In genomic region chr2:6220141-6220805, GRCm38 (mm10) we compare ENCODE assay signal across 9 mouse cellular contexts. TPM values are rescaled to one million over a fixed set of nuclear protein-coding genes. Genes with fewer than 3 reads are reported as not detected.
A peak's percentile ranks its signal among the peaks of the same experiment; 100 is the strongest.
DNase-seq lines count a peak whose midpoint lies in the region; ATAC-seq and TF ChIP-seq lines count a peak whose summit lies in the region.
"Had no signal": no experiment of that assay in that cellular context is flagged by ENCODE, and none has a peak within 500 bp of the region (broad histone marks: within the 10 kb centered on the region; RNA-seq: fewer than 3 reads in every experiment).

No protein-coding gene starts in this region.

- no peaks in the 10 kb centered on the region for H3K9me3 ChIP-seq in embryonic facial prominence, embryonic 13.5 days
- peaks cover 6% of the 10 kb centered on the region for H3K9me3 ChIP-seq in heart, embryonic 16.5 days (replicated peaks; ENCODE audit: control insufficient read depth, low read length)
- H3K9me3 ChIP-seq in liver, embryonic 14.5 days (ENCODE audit: control insufficient read depth, low read length), result no peaks in the 10 kb centered on the region; the same call in 1 of the 2 replicates
- peaks cover 5% of the 10 kb centered on the region; the same call in 1 of the 2 replicates for H3K9me3 ChIP-seq in neural tube, embryonic 11.5 days (ENCODE audit: control insufficient read depth, low read length)

- peak; percentile 88 to 89 for DNase-seq in B cell, adult 2 months
- DNase-seq in adrenal gland, postnatal 14 days, result peak; percentile 83
- DNase-seq in kidney, postnatal 25 days, result peak; percentile 74 to 90
- peak; percentile 23 to 50 (median 41) for DNase-seq in liver, embryonic 14.5 days (ENCODE audit: low read depth in 3 of 3, low spot score in 3 of 3)
- peak; percentile 62 for DNase-seq in neural tube, embryonic 11.5 days (ENCODE audit: low spot score)

- ATAC-seq in embryonic facial prominence, embryonic 13.5 days (ENCODE audit: insufficient number of reproducible peaks, insufficient read depth, low FRiP score, low TSS enrichment, low read depth), result peak; percentile 56; the same call in 1 of the 2 replicates
- ATAC-seq in heart, embryonic 16.5 days (replicated peaks; ENCODE audit: extremely low read depth, insufficient read depth, low FRiP score), result peak; percentile 58; the same call in 1 of the 2 replicates
- peak; percentile 65; the same call in 1 of the 2 replicates for ATAC-seq in liver, embryonic 14.5 days (ENCODE audit: insufficient read depth)
- peak; percentile 76 for ATAC-seq in neural tube, embryonic 11.5 days (ENCODE audit: insufficient read depth, low FRiP score, low TSS enrichment)

- H3K9ac ChIP-seq in embryonic facial prominence, embryonic 13.5 days, result no peak overlapping the region
- H3K9ac ChIP-seq in heart, embryonic 16.5 days (ENCODE audit: low read length), result no peak overlapping the region
- H3K9ac ChIP-seq in liver, embryonic 14.5 days (replicated peaks), result no peak overlapping the region
- no peak overlapping the region for H3K9ac ChIP-seq in neural tube, embryonic 11.5 days (ENCODE audit: low read length)
- H3K9ac ChIP-seq: embryonic facial prominence, embryonic 12.5 days had no signal

- peaks cover 9% of the 10 kb centered on the region; the same call in 1 of the 2 replicates for H3K4me1 ChIP-seq in embryonic facial prominence, embryonic 13.5 days
- no peaks in the 10 kb centered on the region for H3K4me1 ChIP-seq in heart, embryonic 16.5 days (ENCODE audit: control insufficient read depth, insufficient read depth, low read length)
- peaks cover 0 to 1% of the 10 kb centered on the region in 2 experiments; a peak in 1 of 4 replicates for H3K4me1 ChIP-seq in liver, embryonic 14.5 days (replicated peaks; ENCODE audit: control insufficient read depth in 2 of 2, insufficient read depth in 2 of 2, low read length in 1 of 2)
- H3K4me1 ChIP-seq in neural tube, embryonic 11.5 days (ENCODE audit: control insufficient read depth, insufficient read depth, low read length), result no peaks in the 10 kb centered on the region
- no peaks in the 10 kb centered on the region for H3K4me1 ChIP-seq in testis, adult 2 months (ENCODE audit: control insufficient read depth, insufficient read depth, low read length)
- H3K4me1 ChIP-seq: embryonic facial prominence, embryonic 12.5 days had no signal

- peak; percentile 86 for TF ChIP-seq CTCF in liver, embryonic 14.5 days (IDR thresholded peaks at IDR 0.05; ENCODE audit: low read depth)
- peak; percentile 14; the same call in 1 of the 2 replicates for TF ChIP-seq CTCF in testis, adult 2 months (IDR thresholded peaks at IDR 0.05; ENCODE audit: control insufficient read depth, insufficient read depth, insufficient replicate concordance, low read depth, low read length)

- TF ChIP-seq POLR2A in testis, adult 2 months (IDR thresholded peaks at IDR 0.05; ENCODE audit: control insufficient read depth, low read depth, low read length), result no peak

- peaks cover 6% of the 10 kb centered on the region for H3K27me3 ChIP-seq in embryonic facial prominence, embryonic 13.5 days
- H3K27me3 ChIP-seq in heart, embryonic 16.5 days (ENCODE audit: control insufficient read depth, insufficient read depth, low read length), result no peaks in the 10 kb centered on the region
- no peaks in the 10 kb centered on the region for H3K27me3 ChIP-seq in liver, embryonic 14.5 days (ENCODE audit: control insufficient read depth, insufficient read depth, low read length)
- H3K27me3 ChIP-seq in neural tube, embryonic 11.5 days (ENCODE audit: control insufficient read depth, insufficient read depth, low read length), result no peaks in the 10 kb centered on the region
- H3K27me3 ChIP-seq in testis, adult 2 months (ENCODE audit: control insufficient read depth, insufficient read depth, low read length), result no peaks in the 10 kb centered on the region
- H3K27me3 ChIP-seq: embryonic facial prominence, embryonic 12.5 days had no signal

- no peak for TF ChIP-seq EP300 in liver, embryonic 14.5 days (IDR thresholded peaks at IDR 0.05; ENCODE audit: low read depth)

- H3K27ac ChIP-seq in embryonic facial prominence, embryonic 13.5 days, result no peak overlapping the region
- no peak overlapping the region for H3K27ac ChIP-seq in heart, embryonic 16.5 days (ENCODE audit: low read length)
- H3K27ac ChIP-seq in liver, embryonic 14.5 days, result no peak overlapping the region
- no peak overlapping the region for H3K27ac ChIP-seq in neural tube, embryonic 11.5 days (ENCODE audit: low read depth, low read length)
- H3K27ac ChIP-seq in testis, adult 2 months (ENCODE audit: control insufficient read depth, insufficient read depth, low read depth, low read length), result no peak overlapping the region
- H3K27ac ChIP-seq: embryonic facial prominence, embryonic 12.5 days had no signal

- WGBS in embryonic facial prominence, embryonic 13.5 days, result 13% methylated on average over 4 of the region's 4 CpGs
- WGBS in heart, embryonic 16.5 days, result 9% methylated on average over 4 of the region's 4 CpGs
- WGBS in liver, embryonic 14.5 days (ENCODE audit: insufficient replicate concordance), result 5% methylated on average over 4 of the region's 4 CpGs
- 18% methylated on average over 4 of the region's 4 CpGs for WGBS in neural tube, embryonic 11.5 days

- H3K4me3 ChIP-seq in embryonic facial prominence, embryonic 13.5 days, result no peak overlapping the region
- no peak overlapping the region for H3K4me3 ChIP-seq in heart, embryonic 16.5 days (ENCODE audit: low read length)
- H3K4me3 ChIP-seq in liver, embryonic 14.5 days (ENCODE audit: insufficient read depth in 1 of 2, low read depth in 2 of 2, low read length in 2 of 2), result no peak overlapping the region
- no peak overlapping the region for H3K4me3 ChIP-seq in neural tube, embryonic 11.5 days (ENCODE audit: low read depth, low read length)
- no peak overlapping the region for H3K4me3 ChIP-seq in testis, adult 2 months (ENCODE audit: control insufficient read depth, low read depth, low read length)
- H3K4me3 ChIP-seq: embryonic facial prominence, embryonic 12.5 days had no signal

- no peaks in the 10 kb centered on the region for H3K36me3 ChIP-seq in embryonic facial prominence, embryonic 13.5 days
- H3K36me3 ChIP-seq in heart, embryonic 16.5 days (ENCODE audit: control insufficient read depth, insufficient read depth), result no peaks in the 10 kb centered on the region
- H3K36me3 ChIP-seq in liver, embryonic 14.5 days (replicated peaks; ENCODE audit: control insufficient read depth, insufficient read depth, low read depth), result no peaks in the 10 kb centered on the region
- H3K36me3 ChIP-seq in neural tube, embryonic 11.5 days (ENCODE audit: control insufficient read depth, insufficient read depth, low read length), result no peaks in the 10 kb centered on the region
- no peaks in the 10 kb centered on the region for H3K36me3 ChIP-seq in testis, adult 2 months (ENCODE audit: control insufficient read depth, insufficient read depth, low read length)
- H3K36me3 ChIP-seq: embryonic facial prominence, embryonic 12.5 days had no signal

- H3K4me2 ChIP-seq in embryonic facial prominence, embryonic 13.5 days, result no peak overlapping the region
- no peak overlapping the region for H3K4me2 ChIP-seq in heart, embryonic 16.5 days (ENCODE audit: low read depth, low read length)
- no peak overlapping the region for H3K4me2 ChIP-seq in liver, embryonic 14.5 days (ENCODE audit: low read depth)
- H3K4me2 ChIP-seq in neural tube, embryonic 11.5 days (ENCODE audit: low read depth), result no peak overlapping the region
- H3K4me2 ChIP-seq: embryonic facial prominence, embryonic 12.5 days had no signal

RNA-seq across cellular contexts. Expression of gene Echdc3, which starts 7.4 kb away (rescaled TPM):
- 56.9 and 66.3 TPM in 2 replicates for total RNA-seq in adrenal gland, postnatal 14 days (2021)
- polyA plus RNA-seq in embryonic facial prominence, embryonic 13.5 days (2015; fragmentation: Nextera tagmentation; extraction: Ambion mirVana), result 3.0 and 3.6 TPM in 2 replicates
- polyA plus RNA-seq in heart, embryonic 16.5 days (2015; fragmentation: Nextera tagmentation; extraction: Ambion mirVana), result 11.3 and 11.8 TPM in 2 replicates
- 7.3 and 8.7 TPM in 2 replicates for polyA plus RNA-seq in liver, embryonic 14.5 days (2012; rRNA removed)
- 8.8 and 11.4 TPM in 2 replicates for polyA plus RNA-seq in liver, embryonic 14.5 days (2014; fragmentation: Nextera tagmentation; extraction: Ambion mirVana)
- 1.4 and 2.7 TPM in 2 replicates for polyA plus RNA-seq in neural tube, embryonic 11.5 days (2014; fragmentation: Nextera tagmentation; extraction: Ambion mirVana)
- polyA plus RNA-seq in testis, adult 2 months (2012; rRNA removed), result 3.0 and 3.9 TPM in 2 replicates
